Mouse (Mus musculus) C2C12 (cell line): ENCODE data around the gene Ppp1r14a. TPM values are rescaled to one million over a fixed set of nuclear protein-coding genes. Genes with fewer than 3 reads are reported as not detected.

Source experiments
- H3K27me3 ChIP-seq: one replicate; pipeline ENCODE4 v1.6.1; 2011; ENCODE audit not compliant: control insufficient read depth, insufficient read depth, insufficient read length
- H3K36me3 ChIP-seq: one replicate; pipeline ENCODE4 v1.6.1; 2011; ENCODE audit not compliant: control insufficient read depth, insufficient read depth
- H3K4me3 ChIP-seq: one replicate; pipeline ENCODE4 v1.5.1; 2011; ENCODE audit warnings: mild to moderate bottlenecking, control low read depth; ENCODE audit not compliant: poor library complexity, insufficient read depth, severe bottlenecking
- H3K79me2 ChIP-seq: one replicate; pipeline ENCODE4 v1.6.1; 2011; ENCODE audit not compliant: control insufficient read depth, insufficient read depth
- H3K79me3 ChIP-seq: one replicate; pipeline ENCODE4 v1.6.1; 2011; ENCODE audit warnings: low read depth, control low read depth
- H3ac ChIP-seq: one replicate; pipeline ENCODE3; 2011; ENCODE audit warnings: low read depth; ENCODE audit not compliant: control insufficient read depth, insufficient read length
- CEBPB ChIP-seq: IDR thresholded peaks from one replicate; pipeline ENCODE4 v1.6.1; 2011; ENCODE audit warnings: low read depth, mild to moderate bottlenecking, control low read depth, moderate library complexity
- CTCF ChIP-seq: IDR thresholded peaks from one replicate; pipeline ENCODE4 v1.5.1; 2011; ENCODE audit not compliant: control insufficient read depth, insufficient read depth, insufficient read length
- FOSL1 ChIP-seq: IDR thresholded peaks from one replicate; pipeline ENCODE4 v1.8.0; 2011; ENCODE audit warnings: mild to moderate bottlenecking, low read length; ENCODE audit not compliant: poor library complexity, insufficient read depth, severe bottlenecking
- MAX ChIP-seq: IDR thresholded peaks from one replicate; pipeline ENCODE4 v1.6.1; 2011; ENCODE audit warnings: mild to moderate bottlenecking, control low read depth
- MYOD1 ChIP-seq: IDR thresholded peaks from one replicate; pipeline ENCODE4 v1.6.1; 2011; ENCODE audit warnings: low read depth; ENCODE audit not compliant: control insufficient read depth, insufficient read length
- MYOG ChIP-seq: IDR thresholded peaks from one replicate; pipeline ENCODE4 v1.6.1; 2011; ENCODE audit not compliant: control insufficient read depth, insufficient read length; ENCODE audit errors: extremely low read depth
- USF1 ChIP-seq: IDR thresholded peaks from one replicate; pipeline ENCODE4 v1.6.1; 2011; ENCODE audit warnings: low read depth, mild to moderate bottlenecking, control low read depth, moderate library complexity
- polyA plus RNA-seq: library from polyadenylated mRNA; unstranded; fragments of >200 nt; fragmentation: generic; extraction: Trizol; gene quantifications from one replicate; pipeline ENCODE4 v1.2.1, GENCODE M21; 2012; ENCODE audit warnings: missing spikeins

Ppp1r14a gene
- polyA plus RNA-seq, 1 experiment = 0.43 TPM

GRCm38 (mm10) chr7:29319337-29320307 is 30.5 kb downstream of the Ppp1r14a start:
- Histone ChIP-seq H3ac (no peak overlapping the region), H3K27me3 (no peaks in the 10 kb centered on the region), H3K79me2 (no peaks in the 10 kb centered on the region), H3K36me3 (no peaks in the 10 kb centered on the region), H3K79me3 (no peaks in the 10 kb centered on the region), H3K4me3 (no peak overlapping the region)
- TF ChIP-seq FOSL1 = no peak
- no peak for TF ChIP-seq MYOD1
- TF ChIP-seq MYOG = no peak
- no peak for TF ChIP-seq CTCF
- TF ChIP-seq USF1 = no peak
- TF ChIP-seq MAX = no peak
- no peak for TF ChIP-seq CEBPB

- no peak for TF ChIP-seq CEBPB
- no peak for TF ChIP-seq MAX
- TF ChIP-seq MYOD1 = no peak
- TF ChIP-seq FOSL1 = no peak
- no peak for TF ChIP-seq CTCF
- TF ChIP-seq USF1 = no peak
- H3K4me3 ChIP-seq = no peak overlapping the region
- H3K79me3 ChIP-seq = no peaks in the 10 kb centered on the region
- H3K36me3 ChIP-seq = peaks cover 11% of the 10 kb centered on the region
- no peaks in the 10 kb centered on the region for H3K79me2 ChIP-seq
- H3K27me3 ChIP-seq = no peaks in the 10 kb centered on the region
- no peak overlapping the region for H3ac ChIP-seq
These were observed 38.0 kb downstream of the Ppp1r14a start for GRCm38 (mm10) chr7:29327087-29327486.

GRCm38 (mm10) chr7:29328984-29329383 is 39.9 kb downstream of the Ppp1r14a start:
- peaks cover 11% of the 10 kb centered on the region for H3K36me3 ChIP-seq
- no peaks in the 10 kb centered on the region for H3K79me3 ChIP-seq
- TF ChIP-seq CTCF (no peak), FOSL1 (no peak), USF1 (no peak), CEBPB (no peak), MYOG (no peak), MAX (no peak), MYOD1 (no peak)
- H3K27me3 ChIP-seq = no peaks in the 10 kb centered on the region
- no peak overlapping the region for H3K4me3 ChIP-seq
- H3K79me2 ChIP-seq = no peaks in the 10 kb centered on the region
- no peak overlapping the region for H3ac ChIP-seq

GRCm38 (mm10) chr7:29334156-29334555 is 45.0 kb downstream of the Ppp1r14a start:
- H3K79me2 ChIP-seq = no peaks in the 10 kb centered on the region
- H3K36me3 ChIP-seq = peaks cover 4% of the 10 kb centered on the region
- H3K4me3 ChIP-seq = no peak overlapping the region

GRCm38 (mm10) chr7:29335276-29335675 is 46.2 kb downstream of the Ppp1r14a start:
- H3K79me3 ChIP-seq = no peaks in the 10 kb centered on the region
- no peak overlapping the region for H3ac ChIP-seq
- no peaks in the 10 kb centered on the region for H3K27me3 ChIP-seq
- H3K79me2 ChIP-seq = no peaks in the 10 kb centered on the region
- H3K4me3 ChIP-seq = no peak overlapping the region
- H3K36me3 ChIP-seq = peaks cover 4% of the 10 kb centered on the region
- TF ChIP-seq MAX (no peak), MYOG (no peak), CTCF (no peak)

More at GRCm38 (mm10) chr7:29334156-29334555, 45.0 kb downstream of the Ppp1r14a start:
- no peak for TF ChIP-seq MAX
- no peak for TF ChIP-seq MYOG
- no peak for TF ChIP-seq CTCF
- no peak for TF ChIP-seq FOSL1
- no peak for TF ChIP-seq MYOD1
- no peak for TF ChIP-seq CEBPB
- TF ChIP-seq USF1 = no peak
- no peaks in the 10 kb centered on the region for H3K79me3 ChIP-seq
- no peak overlapping the region for H3ac ChIP-seq
- no peaks in the 10 kb centered on the region for H3K27me3 ChIP-seq
